Mouse (Mus musculus) lung, adult 2 months (tissue): ENCODE data around the gene Lgals8.

Experiments used
- CTCF ChIP-seq: fragments of 200-500 bp; IDR thresholded peaks from 2 replicates; pipeline ENCODE4 v1.5.1; 2011; ENCODE audit warnings: mild to moderate bottlenecking, low read length, control low read depth; ENCODE audit not compliant: insufficient read depth
- POLR2A ChIP-seq: fragments of 200-500 bp; IDR thresholded peaks from 2 replicates; pipeline ENCODE4 v1.6.1; 2011; ENCODE audit warnings: low read depth, mild to moderate bottlenecking, control low read depth, low read length, borderline replicate concordance; ENCODE audit errors: extremely low read depth

GRCm38 (mm10) chr13:12394609-12395505 is 69.9 kb downstream of the Lgals8 start, which contains the start of gene Heatr1:
- no peak for TF ChIP-seq CTCF
- peak; percentile 41; the same call in 1 of the 2 replicates for TF ChIP-seq POLR2A
